Mouse (Mus musculus) kidney, adult 8-10 months (tissue): ENCODE measurements at regions not wholly inside any gene's neighbourhood (a gene's known extent, or its start where the extent isn't known, plus 50 kb on each side); places are given as distances from the start of the nearest gene placed in this dataset.

ENCODE experiments used
- DNase-seq, 2 experiments: peaks; one replicate each; pipeline ENCODE4 v3.0.0; 2022

DNA sequence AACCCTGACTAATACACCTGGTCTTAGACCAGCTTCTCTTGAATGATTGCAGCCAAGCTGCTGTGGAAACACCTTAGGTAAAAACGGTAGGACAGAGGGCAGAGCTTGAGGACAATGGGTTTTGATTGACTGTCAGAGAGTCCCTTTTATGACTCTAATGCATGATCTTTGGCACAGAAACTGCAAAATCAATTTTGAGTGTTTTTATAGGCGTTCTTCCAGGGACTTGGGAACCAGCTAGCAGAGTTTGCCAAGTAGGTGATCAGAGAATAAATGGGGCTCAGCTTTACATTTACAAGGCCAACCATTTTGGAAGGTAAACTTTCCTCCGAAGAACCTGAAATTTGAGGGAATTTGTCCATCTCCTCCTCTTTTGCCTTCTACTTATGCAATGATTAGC lies 213.6 kb upstream of the Far2 start:
- DNase-seq = no peak

DNA sequence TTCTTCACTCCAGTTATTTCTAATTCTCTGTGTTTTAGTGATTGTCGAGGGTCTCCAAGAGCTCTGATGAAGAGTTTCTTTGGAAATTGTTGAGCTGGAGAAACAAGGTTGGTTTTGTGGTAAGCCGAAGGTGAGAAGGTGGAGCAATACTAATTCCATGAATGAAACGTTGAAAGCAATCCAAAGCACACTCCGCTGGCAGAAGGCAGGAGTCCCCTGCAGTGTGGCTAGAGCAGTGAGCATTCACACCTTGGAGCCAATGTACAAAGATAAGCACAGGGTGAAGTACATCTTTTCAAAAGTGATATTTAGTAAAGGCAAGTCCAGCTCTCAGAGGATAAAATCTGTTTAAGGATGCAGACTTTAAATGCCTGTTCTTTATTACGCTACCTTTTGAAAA lies 208.2 kb upstream of the Far2 start:
- DNase-seq = no peak

DNA sequence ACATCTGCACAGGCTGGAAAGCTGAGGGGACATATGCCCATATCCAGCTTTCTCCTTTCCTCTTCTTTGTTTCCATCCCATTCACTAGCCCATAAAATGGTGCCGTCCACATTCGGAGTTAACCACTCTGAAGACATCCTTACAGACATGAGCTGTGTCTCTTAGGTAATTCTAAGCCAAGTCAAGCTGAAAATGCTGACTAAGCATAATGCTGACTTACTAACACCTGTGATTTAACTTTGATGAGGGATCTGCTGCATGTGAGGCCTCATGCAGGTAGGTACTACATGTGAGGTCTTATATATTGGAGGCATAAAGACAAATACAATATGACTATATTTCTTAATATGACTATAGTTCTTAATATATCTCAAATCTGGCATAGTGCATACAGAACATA lies 197.1 kb upstream of the Far2 start:
- DNase-seq = no peak

DNA sequence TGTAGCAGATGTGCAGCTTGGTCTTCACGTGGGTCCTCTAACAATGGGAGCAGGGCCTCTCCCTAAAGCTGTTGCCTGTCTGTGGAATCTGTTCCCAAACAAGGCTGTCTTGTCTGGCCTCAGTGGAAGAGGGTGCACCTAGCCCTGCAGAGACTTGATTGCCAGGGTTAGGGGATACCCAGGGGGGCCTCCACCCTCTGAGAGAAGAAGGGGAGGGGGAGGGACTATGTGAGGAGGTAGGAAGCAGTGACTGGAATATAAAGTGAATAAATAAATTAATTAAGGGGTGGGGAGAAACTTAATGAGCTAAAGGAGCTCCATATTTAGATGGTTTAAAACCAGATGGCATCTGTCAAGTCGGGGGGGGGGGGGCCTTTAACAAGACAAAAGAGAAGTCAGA lies 185.9 kb upstream of the Far2 start:
- DNase-seq = no peak

DNA sequence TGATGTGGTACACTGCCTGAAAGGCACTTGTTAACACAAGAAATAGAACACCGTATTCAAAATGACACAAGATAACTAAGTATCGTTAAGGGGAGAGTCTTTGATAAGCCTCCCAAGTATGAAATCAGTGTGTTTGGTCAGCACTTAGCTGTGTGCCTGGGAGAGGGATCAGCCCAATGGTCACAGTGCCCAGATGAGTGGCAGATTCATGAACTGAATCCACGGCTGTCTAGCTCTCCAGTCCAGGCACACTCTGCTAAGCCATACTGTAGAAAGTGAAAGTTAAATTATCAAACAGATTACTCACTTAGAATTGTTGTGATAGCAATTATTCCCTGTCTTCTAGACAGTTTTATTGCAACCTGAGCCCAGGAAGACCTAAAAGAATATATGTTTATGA lies 176.0 kb upstream of the Far2 start:
- no peak for DNase-seq

DNA sequence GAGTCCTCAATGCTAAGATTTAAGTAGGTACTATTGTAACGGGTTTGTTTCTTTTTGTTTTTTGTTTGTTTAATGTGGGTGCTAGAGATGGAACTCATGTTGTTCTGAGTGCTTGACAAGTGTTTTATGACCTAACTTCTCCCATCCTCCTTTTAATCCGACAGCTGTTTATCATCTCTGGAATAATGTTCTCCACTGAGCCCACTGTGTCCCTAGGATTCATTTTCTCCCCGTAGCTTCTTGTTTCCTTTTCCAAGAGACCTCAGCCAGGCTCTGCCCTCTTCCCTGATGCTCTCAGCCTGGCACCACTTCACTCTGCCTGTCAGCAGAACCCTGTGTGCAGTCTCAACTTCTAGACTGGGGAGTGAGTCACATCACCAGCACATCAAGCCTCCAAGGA lies 173.9 kb upstream of the Far2 start:
- no peak for DNase-seq

DNA sequence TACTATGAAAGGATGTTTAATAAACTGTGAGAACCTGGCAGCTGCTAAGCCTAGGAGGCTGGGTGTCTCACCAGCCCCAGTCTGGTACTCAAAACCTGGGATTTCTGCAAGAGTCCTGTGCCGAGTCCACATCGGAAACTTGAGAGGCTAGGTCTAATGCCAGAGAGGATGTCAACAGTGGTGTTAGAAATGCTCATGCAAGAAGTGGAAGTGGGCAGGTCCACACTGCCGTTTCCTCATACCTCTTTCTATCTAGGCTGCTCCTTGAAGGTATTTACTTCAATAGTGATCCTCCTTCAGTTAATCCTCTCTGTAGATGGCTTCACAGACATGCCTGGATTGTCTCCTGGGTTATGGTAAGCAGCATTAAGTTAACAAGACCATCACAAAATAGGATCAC lies 168.6 kb upstream of the Far2 start:
- no peak for DNase-seq

DNA sequence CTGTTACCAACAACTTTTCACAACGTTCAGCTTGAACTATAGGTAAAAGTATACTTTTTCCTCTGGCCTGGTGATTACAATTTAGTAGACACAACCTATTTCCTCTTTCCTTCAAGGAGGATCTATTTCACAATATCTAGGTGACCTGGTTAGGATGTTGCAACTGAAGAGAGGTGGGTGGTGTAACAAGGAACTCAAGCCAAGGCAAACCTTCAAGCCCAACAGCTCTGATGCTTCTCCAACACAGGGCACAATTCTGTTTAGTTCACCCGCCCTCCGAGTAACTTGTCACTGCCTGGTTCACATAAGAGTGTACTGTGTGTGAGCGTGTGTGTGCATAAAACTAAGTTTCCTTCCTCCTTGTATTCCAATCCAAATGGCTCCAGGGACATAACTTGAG lies 161.2 kb upstream of the Far2 start:
- no peak for DNase-seq

DNA sequence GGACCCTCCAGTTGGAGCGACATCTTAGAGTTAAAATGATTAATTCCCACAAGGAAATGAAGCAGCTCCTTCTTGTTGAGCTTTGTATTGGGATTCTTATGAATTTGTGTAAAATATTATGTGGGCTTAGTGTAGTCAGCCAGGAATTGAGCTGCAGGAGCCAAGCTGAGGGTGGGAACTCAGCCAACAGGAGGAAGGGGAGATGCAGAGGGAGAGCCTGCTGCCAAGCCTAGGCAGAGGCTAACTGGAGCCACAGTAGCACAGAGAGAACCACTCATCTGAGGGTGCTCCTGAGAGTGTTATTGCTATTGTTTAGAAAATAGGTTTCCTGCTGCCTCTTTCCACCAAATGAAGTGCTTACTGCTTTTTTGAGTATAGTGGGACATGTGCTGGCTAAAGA lies 127.4 kb upstream of the Far2 start:
- DNase-seq = no peak

DNA sequence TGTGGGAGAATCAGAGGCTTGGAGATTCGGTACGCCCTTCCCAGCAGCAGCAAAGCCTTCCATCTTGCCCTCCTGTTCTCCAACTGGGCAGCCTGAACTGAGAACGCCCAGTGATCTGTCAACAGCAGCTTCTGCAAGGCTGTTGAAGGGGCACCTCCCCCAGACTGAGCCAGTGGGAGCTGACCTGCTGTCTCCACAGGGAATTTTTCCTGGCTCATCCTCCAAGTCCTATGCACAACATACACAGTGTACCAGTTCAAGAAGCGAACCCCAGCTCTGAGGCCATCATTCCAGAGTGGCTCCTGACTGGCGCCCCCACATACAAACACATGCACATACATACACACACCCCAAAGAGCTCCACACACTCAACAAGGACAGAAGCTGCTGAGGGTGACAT lies 126.0 kb upstream of the Far2 start:
- DNase-seq = no peak

DNA sequence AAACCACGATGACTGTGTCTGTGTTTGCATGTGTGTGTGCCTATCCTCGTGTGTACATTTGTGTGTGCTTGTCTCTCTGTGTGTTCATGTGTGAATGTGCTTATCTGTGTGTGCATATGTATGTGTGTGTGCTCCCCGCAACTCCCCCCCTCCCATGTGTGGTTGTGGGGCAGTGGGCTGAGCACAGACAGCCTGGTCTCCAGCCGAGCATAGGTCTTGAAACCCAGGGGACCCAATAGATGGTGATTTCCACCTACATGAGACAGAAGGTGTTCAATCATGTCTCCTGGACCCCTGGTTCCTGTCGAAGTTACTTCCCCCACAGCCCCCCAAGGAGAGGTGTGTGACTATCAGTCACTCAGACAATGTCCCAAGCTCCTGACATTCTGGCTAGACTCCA lies 124.6 kb upstream of the Far2 start:
- no peak for DNase-seq

DNA sequence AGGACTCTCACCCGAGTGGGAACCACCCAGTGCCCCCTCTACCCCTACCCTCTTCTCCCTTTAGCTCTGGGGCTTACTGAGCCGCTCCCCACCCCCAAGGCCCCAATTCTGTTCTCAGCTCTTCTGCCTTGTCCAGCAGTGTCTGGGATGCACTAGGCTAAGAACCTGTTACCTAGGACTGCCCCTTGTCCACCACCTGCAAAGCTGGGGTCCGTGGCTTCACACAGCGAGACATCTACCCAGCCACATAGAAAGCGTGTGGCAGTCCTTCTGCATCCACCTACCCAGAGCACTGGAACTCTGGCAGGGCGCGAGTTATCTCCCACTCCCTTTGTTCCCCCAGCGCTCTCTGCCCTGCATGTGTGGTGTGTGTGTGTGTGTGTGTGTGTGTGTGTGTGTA lies 123.8 kb upstream of the Far2 start:
- DNase-seq = no peak

DNA sequence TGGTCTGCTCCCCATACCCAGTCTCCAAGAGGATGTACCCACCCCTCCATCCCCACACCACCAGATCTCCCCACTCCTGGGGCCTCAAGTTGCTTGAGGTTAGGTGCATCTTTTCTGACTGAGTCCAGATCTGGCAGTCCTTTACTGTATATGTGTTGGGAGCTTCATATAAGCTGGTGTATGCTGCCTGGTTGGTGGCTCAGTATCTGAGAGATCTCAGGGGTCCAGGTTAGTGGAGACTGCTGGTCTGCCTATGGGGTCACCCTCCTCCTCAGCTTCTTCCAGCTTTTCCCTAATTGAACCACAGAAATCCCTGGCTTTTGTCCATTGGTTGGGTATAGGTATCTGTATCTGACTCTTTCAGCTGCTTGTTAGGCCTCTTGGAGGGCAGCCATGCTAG lies 118.1 kb upstream of the Far2 start:
- DNase-seq = no peak

DNA sequence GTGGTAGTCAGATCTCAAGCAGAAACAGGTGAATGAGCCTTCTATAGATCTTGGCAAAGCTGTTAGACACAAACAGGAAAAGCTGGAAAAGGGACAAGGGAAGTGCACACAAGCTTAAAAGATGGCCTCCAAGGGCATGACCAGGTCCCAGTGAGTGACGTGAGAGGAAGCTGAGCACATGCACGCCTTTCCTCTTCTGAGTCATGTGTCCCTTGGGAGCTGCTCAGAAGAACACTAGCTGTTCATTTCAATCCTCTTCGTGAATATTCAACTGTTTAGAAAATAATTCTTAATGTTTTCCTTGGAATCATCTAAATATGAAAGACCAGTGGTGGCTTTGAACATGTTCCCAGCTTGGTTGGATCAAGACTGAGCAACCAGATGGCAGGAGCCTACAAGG lies 103.0 kb upstream of the Far2 start:
- DNase-seq = no peak

DNA sequence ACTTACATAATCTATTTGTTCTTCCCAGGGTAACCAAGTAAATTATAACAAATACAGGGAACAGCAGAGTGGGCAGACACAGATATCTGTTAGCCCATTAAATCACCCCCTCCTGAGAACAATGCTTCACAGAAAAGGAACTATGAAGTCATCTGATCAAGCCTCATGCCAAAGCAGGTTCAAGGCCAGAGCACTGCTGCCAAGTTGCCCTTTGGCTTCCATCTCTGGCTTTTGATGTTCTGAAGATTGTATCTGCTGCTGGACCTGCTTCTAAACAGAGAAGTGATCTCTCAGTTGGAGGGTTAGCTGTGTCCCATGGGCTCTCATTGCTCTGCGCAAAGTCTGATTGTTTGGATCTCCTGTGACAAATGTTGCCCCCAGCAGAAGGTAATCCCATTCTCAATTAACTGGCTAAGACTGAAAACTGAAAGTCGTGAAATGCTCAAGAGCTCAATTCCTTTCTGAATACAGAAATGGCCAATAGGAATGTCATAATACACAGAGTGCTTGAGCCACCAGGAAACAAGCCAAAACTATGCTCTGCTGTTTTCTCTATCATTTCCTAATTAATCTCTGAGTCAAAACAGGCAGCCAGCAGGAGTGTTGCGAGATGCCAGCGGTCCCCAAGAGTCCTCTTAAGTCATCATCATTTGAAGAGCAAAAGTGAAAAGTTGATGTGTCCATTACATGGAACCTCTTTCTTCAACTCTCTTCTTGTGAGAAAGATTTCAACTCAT lies 102.0 kb upstream of the Far2 start:
- no peak for DNase-seq

DNA sequence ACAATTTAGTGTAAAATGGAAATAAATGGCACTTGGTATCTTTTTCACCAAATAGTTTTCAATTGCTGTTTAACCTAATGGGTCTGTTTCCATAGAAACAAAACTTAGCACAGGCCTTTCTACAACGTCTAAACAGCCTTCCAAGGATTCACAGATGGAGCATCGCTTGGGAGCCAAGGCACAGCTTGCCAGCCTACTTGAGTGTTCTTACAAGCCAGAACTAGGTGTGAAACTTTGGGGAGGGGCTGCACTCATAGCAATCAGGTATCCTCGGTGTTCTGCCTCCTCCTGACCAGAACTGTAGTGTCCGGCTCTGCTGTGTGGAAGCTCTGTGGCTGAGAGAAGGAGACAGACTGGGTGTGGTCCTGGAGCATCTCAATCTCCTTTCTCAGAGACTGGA lies 99.1 kb upstream of the Far2 start:
- DNase-seq = no peak

DNA sequence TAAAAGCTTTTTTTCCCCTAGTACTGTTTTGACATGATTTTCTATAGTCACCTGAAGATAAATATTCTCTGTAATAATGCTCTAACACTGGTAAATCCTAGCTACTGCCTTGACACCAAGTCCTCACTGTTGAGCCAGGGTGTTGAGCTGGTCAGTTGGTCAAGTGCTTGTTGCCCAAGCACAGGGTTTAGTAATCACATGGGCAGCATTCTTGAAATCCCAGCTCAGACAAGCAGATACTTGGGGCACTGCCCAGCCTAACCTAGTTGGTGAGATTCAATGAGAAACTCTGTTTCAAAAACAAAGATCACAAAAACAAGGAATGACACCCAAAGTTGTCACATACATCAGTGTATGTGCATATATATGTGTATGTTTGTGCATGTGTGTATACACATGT lies 95.4 kb upstream of the Far2 start:
- DNase-seq = peak in 1 of 2 experiments; percentile 8

DNA sequence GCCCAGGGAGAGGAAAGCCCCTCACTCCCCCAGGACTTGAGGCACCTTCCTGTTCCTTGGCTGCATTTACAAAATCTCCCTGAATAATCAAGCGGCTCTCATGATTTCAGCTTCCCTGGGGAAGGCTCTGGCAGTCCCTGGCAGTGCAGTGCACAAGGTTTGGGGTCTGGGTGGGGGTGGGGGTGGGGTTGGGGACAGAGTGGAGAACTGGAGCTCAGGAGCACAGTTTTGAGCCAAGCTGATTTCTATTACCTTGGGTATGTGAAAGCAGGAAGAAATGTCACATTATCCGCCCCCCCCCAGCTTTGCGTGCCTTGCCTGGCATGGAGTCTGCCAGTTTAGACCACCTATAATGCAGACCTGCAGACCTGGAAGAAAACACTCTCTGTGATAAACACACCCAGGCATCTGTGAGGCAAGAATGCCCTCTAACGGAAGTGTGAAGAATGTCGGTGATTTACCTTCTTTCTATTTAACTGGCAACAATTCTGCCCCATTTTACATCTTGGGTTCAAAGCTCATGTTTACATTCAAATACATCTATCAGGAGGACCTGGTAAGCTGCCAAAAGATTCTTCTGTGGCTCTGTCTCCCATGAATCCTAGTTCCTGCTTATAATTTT lies 93.9 kb upstream of the Far2 start:
- no peak for DNase-seq

DNA sequence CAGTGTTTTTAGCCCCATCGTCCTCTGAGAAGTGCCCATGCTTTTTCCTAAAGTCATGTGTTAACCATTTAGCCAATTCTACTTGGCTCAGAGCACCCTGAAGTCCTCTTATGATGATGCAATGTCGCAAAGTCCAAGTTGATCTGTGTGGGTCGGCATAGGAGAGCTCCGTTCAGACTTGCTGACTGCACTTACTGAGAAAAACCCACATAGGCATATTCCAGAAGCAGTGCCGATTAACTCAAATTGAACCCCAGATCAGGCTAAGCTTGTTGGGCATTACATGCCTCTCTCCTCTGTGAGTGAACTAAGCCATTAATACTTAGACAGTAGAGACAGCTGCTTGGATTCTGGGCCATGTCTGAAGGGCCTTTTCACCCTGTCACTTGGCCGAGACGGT lies 93.3 kb upstream of the Far2 start:
- DNase-seq = peak; percentile 68 to 85

DNA sequence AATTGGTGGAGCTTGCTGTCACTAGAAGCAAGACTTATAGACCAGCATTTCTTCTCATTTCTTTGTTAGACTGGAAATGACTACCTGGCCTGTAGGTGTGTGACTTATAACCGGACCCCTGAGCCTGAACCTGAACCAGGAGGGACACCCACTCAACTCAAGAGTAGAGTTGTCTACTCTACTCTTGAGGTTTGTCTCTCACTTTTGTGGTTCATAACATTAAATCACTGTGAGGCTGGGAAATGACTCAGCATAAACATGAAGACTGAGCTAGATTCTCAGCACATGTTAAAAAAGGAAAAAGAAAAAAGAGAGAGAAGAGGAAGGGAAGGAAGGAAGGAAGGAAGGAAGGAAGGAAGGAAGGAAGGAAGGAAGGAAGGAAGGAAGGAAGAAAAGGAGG lies 92.8 kb upstream of the Far2 start:
- DNase-seq = no peak

DNA sequence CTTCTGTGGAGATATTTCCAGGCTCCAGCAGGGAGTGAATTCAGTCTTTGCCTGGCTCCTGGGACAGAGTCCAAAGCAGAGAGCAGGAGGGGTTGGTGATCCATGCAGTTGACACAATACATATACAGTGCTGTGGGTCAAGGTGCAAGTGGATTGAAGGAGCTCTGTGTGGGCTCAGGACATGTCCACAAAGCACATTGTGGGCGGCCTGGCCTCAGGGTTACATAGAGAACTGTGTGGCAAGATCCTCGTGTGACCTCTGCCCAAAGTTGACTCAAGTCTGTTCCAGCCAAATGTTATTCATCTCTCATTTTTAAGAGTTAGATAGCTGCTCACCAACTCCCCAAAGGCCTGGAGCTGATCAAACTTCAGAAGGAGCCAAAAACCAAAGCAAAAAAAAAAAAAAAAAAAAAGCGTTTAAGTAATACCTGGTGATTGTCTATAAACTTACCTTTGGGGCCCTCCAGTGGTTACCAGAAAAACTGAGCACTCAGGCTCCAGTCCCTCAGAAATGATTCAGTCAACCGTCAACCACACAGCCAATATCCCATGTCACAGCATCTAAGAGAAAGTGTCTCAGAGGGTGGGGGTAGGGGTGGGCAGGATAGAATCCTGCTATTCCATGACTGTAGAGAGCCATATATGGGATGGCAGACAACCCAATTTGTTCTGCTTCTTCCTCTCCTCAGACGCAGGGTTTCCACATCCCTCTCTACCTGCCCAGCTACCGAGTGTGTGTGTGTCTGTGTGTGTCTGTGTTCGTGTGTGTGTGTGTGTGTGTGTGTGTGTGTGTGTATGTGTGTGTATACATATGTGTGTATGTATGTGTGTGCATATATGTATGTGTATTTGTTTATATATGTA lies 91.9 kb upstream of the Far2 start:
- DNase-seq = peak; percentile 31 to 44

DNA sequence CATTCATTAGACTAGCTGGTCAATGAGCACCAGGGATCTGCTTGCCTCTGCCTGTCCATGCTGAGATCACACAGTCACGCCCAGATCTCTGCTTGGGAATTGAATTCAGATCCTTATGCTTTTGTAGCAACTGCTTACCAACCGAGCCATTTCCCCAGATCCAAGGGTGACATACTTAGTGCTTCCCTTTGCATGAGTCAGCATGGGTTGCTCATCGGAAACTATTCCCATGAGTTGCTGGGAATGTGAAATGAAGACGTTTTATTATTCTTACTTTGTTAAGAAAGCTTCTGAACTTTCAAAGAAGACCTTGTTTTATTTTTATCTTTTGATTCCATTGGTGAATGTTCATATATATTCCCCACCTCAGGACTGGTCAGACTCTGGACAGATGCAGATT lies 82.3 kb upstream of the Far2 start:
- no peak for DNase-seq

DNA sequence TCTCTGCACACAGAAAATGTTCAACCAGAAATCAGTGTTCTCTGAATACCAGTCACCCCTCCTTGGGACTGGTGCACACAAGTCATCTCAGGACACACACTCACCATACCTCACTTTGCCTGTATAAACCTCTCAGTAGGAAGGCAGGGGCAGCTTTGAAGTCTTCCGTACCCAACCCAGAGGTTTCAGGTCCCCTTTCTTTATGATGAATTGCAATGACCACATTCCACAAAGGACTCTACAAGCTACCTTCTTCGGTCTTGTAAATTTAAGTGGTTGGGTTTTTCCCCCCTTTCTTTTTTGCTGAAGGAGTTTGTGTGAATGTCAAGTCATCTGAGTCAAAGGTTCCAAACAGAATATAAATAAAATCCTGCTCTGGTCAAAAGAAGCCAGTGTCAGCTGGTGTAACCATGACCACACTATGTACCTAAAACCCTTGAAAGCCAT lies 76.9 kb upstream of the Far2 start:
- no peak for DNase-seq

DNA sequence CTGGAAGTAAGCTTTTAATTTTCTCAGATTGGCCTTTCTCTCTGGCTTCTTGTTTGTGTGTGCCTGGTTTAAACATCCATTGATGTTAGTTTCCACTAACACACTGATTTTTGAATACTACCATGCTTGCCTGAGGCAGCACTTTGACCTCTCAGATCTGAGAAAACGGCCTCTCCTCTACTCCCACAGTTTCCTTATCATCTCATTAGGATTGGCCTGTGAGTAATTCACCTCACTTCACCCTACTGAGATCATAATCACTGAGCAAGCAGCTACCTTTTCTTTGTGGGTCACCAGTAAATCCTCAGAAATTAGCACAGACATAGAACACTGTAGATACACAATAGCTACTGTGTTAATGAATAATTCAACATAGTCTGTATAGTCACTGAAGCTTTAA lies 74.5 kb upstream of the Far2 start:
- DNase-seq = no peak
